Mouse (Mus musculus): ENCODE results near the gene Hist2h2aa2. TPM values are rescaled to one million over a fixed set of nuclear protein-coding genes. Genes with fewer than 3 reads are reported as not detected.
A peak's percentile ranks its signal among the peaks of the same experiment; 100 is the strongest.

Gene Hist2h2aa2
- polyA plus RNA-seq, 1 experiment from 2014 or later = 45.5 TPM

GRCm38 (mm10) chr3:96262979-96263550 is 23.0 kb upstream of the Hist2h2aa2 start, which contains the start of gene Hist2h4:
Gene Hist2h4 (minus strand): TSS chr3:96263311.
- H3K4me2 ChIP-seq (ENCODE audit: low read length) = peak within 1 kb of the TSS; percentile 68
- H3K27ac ChIP-seq (ENCODE audit: low read depth) = peak within 1 kb of the TSS; percentile 96
- ATAC-seq (replicated peaks; ENCODE audit: low FRiP score, low TSS enrichment, low read depth) (peak; percentile 86), DNase-seq (ENCODE audit: low spot score) (peak; percentile 99)
- H3K27me3 ChIP-seq (replicated peaks; ENCODE audit: control insufficient read depth, insufficient read depth, low read length) = no peaks in the 10 kb centered on the region
- peaks cover 28% of the 10 kb centered on the region for H3K4me1 ChIP-seq (replicated peaks; ENCODE audit: control insufficient read depth, insufficient read depth, low read length)
- peak within 1 kb of the TSS; percentile 63 for H3K4me3 ChIP-seq (ENCODE audit: low read depth, low read length)
- 0% methylated on average over 40 of the region's 40 CpGs for WGBS
- H3K36me3 ChIP-seq (ENCODE audit: control insufficient read depth, insufficient read depth, low read length) = no peaks in the 10 kb centered on the region
- H3K9me3 ChIP-seq (ENCODE audit: control insufficient read depth, low read length) = no peaks in the 10 kb centered on the region
- peak within 1 kb of the TSS; percentile 85 for H3K9ac ChIP-seq (ENCODE audit: low read length)

- Histone ChIP-seq H3K9me3 (ENCODE audit: control insufficient read depth, low read length) (no peaks in the 10 kb centered on the region), H3K4me3 (ENCODE audit: low read depth, low read length) (peak overlapping the region; percentile 63), H3K4me2 (ENCODE audit: low read length) (peak overlapping the region; percentile 68), H3K4me1 (replicated peaks; ENCODE audit: control insufficient read depth, insufficient read depth, low read length) (peaks cover 23% of the 10 kb centered on the region), H3K9ac (ENCODE audit: low read length) (peak overlapping the region; percentile 85), H3K36me3 (ENCODE audit: control insufficient read depth, insufficient read depth, low read length) (no peaks in the 10 kb centered on the region), H3K27ac (ENCODE audit: low read depth) (peak overlapping the region; percentile 96), H3K27me3 (replicated peaks; ENCODE audit: control insufficient read depth, insufficient read depth, low read length) (no peaks in the 10 kb centered on the region)
- under 1% methylated on average over 19 of the region's 19 CpGs for whole genome bisulfite sequencing
- ATAC-seq (replicated peaks; ENCODE audit: low FRiP score, low TSS enrichment, low read depth) = peak; percentile 71
- DNase-seq (ENCODE audit: low spot score) = peak; percentile 79
These were observed 22.3 kb upstream of the Hist2h2aa2 start for GRCm38 (mm10) chr3:96262216-96262875.

DNA sequence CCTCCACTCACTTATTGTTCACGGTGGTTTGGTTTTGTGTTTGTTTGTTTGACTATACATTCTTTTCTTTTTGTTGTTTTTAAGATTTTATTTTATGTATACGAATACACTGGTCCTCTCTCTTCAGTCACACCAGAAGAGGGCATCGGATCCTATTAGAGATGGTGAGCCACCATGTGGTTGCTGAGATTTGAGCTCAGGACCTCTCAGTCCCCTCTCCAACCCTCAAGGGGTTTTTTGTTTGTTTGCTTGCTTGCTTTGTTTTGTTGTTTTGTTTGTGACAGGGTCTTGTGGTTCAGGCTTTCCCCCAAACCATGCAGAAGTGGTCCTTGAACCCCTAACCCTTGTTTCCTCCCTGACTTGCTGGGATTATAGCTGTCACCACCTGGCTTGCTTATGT is 21.5 kb upstream of the Hist2h2aa2 start:
- Histone ChIP-seq H3K27me3 (replicated peaks; ENCODE audit: control insufficient read depth, insufficient read depth, low read length) (no peaks in the 10 kb centered on the region), H3K4me3 (ENCODE audit: low read depth, low read length) (no peak overlapping the region), H3K4me1 (replicated peaks; ENCODE audit: control insufficient read depth, insufficient read depth, low read length) (peaks cover 23% of the 10 kb centered on the region), H3K4me2 (ENCODE audit: low read length) (peak overlapping the region; percentile 68), H3K9ac (ENCODE audit: low read length) (peak overlapping the region; percentile 85), H3K36me3 (ENCODE audit: control insufficient read depth, insufficient read depth, low read length) (no peaks in the 10 kb centered on the region), H3K9me3 (ENCODE audit: control insufficient read depth, low read length) (no peaks in the 10 kb centered on the region), H3K27ac (ENCODE audit: low read depth) (peak overlapping the region; percentile 96)
- DNase-seq (ENCODE audit: low spot score) (no peak), ATAC-seq (replicated peaks; ENCODE audit: low FRiP score, low TSS enrichment, low read depth) (no peak)
- WGBS = 70% methylated on average over 3 of the region's 3 CpGs

GRCm38 (mm10) chr3:96260220-96260619 is 20.1 kb upstream of the Hist2h2aa2 start:
- H3K4me3 ChIP-seq (ENCODE audit: low read depth, low read length) = no peak overlapping the region
- no peaks in the 10 kb centered on the region for H3K9me3 ChIP-seq (ENCODE audit: control insufficient read depth, low read length)
- H3K27me3 ChIP-seq (replicated peaks; ENCODE audit: control insufficient read depth, insufficient read depth, low read length) = no peaks in the 10 kb centered on the region
- H3K36me3 ChIP-seq (ENCODE audit: control insufficient read depth, insufficient read depth, low read length) = no peaks in the 10 kb centered on the region
- WGBS = 89% methylated on average over 5 of the region's 5 CpGs
- ATAC-seq (replicated peaks; ENCODE audit: low FRiP score, low TSS enrichment, low read depth) = no peak
- H3K4me1 ChIP-seq (replicated peaks; ENCODE audit: control insufficient read depth, insufficient read depth, low read length) = peaks cover 27% of the 10 kb centered on the region
- H3K27ac ChIP-seq (ENCODE audit: low read depth) = no peak overlapping the region
- H3K4me2 ChIP-seq (ENCODE audit: low read length) = no peak overlapping the region
- no peak for DNase-seq (ENCODE audit: low spot score)
- no peak overlapping the region for H3K9ac ChIP-seq (ENCODE audit: low read length)

- DNase-seq (ENCODE audit: low spot score) (no peak), ATAC-seq (replicated peaks; ENCODE audit: low FRiP score, low TSS enrichment, low read depth) (no peak)
- Histone ChIP-seq H3K27me3 (replicated peaks; ENCODE audit: control insufficient read depth, insufficient read depth, low read length) (no peaks in the 10 kb centered on the region), H3K9ac (ENCODE audit: low read length) (no peak overlapping the region), H3K4me3 (ENCODE audit: low read depth, low read length) (no peak overlapping the region), H3K36me3 (ENCODE audit: control insufficient read depth, insufficient read depth, low read length) (no peaks in the 10 kb centered on the region), H3K4me1 (replicated peaks; ENCODE audit: control insufficient read depth, insufficient read depth, low read length) (peaks cover 14% of the 10 kb centered on the region), H3K9me3 (ENCODE audit: control insufficient read depth, low read length) (no peaks in the 10 kb centered on the region), H3K27ac (ENCODE audit: low read depth) (no peak overlapping the region), H3K4me2 (ENCODE audit: low read length) (no peak overlapping the region)
- WGBS = 70% methylated on average over 3 of the region's 3 CpGs
These were observed 17.1 kb upstream of the Hist2h2aa2 start for GRCm38 (mm10) chr3:96257190-96257589.

DNA sequence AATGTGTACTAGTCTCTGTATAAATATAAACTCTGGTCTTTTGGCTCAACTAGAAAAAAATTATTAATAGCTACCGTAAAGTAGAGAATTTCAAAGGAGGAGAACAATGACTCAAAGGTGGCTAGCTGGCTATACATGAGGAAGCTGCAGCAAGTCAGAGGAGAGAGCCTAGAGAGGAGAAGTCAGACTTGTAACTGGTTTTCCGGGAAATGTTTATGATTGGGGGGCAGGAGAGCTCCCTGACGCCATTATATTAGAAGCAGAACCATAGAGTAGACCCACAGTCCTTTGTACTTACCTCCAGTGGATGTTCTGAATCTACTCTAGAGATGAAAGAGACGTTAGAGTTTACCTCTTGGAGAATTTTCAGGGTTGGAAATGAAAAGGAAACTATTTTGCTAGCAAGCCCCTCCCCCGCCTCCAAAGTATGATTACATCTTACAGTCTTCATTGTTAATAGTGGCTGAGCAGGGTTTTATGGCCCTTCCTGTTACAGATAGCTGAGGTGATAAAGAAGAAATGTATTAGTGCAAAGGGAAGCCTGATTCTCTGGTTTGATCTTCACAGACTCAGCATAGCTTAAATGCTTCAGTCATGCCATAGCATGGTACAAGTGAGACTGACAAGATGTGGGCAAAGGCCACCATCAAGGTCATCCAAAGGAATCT is 16.0 kb upstream of the Hist2h2aa2 start:
- 59% methylated on average over 5 of the region's 5 CpGs for WGBS
- Histone ChIP-seq H3K36me3 (ENCODE audit: control insufficient read depth, insufficient read depth, low read length) (no peaks in the 10 kb centered on the region), H3K4me1 (replicated peaks; ENCODE audit: control insufficient read depth, insufficient read depth, low read length) (0 out of 2 replicates have a peak, but pooled peaks cover 6% of the 10 kb centered on the region), H3K4me3 (ENCODE audit: low read depth, low read length) (no peak overlapping the region), H3K27ac (ENCODE audit: low read depth) (0 out of 2 replicates have a peak overlapping the region, but pooled peaks have one; percentile 6), H3K9ac (ENCODE audit: low read length) (no peak overlapping the region), H3K27me3 (replicated peaks; ENCODE audit: control insufficient read depth, insufficient read depth, low read length) (no peaks in the 10 kb centered on the region), H3K4me2 (ENCODE audit: low read length) (peak overlapping the region; percentile 11; the same call in 1 of the 2 replicates), H3K9me3 (ENCODE audit: control insufficient read depth, low read length) (no peaks in the 10 kb centered on the region)
- no peak for ATAC-seq (replicated peaks; ENCODE audit: low FRiP score, low TSS enrichment, low read depth)
- DNase-seq (ENCODE audit: low spot score) = no peak

- no peaks in the 10 kb centered on the region for H3K9me3 ChIP-seq (ENCODE audit: control insufficient read depth, low read length)
- DNase-seq (ENCODE audit: low spot score) (no peak), ATAC-seq (replicated peaks; ENCODE audit: low FRiP score, low TSS enrichment, low read depth) (no peak)
- no peaks in the 10 kb centered on the region for H3K27me3 ChIP-seq (replicated peaks; ENCODE audit: control insufficient read depth, insufficient read depth, low read length)
- H3K4me3 ChIP-seq (ENCODE audit: low read depth, low read length) = no peak overlapping the region
- H3K36me3 ChIP-seq (ENCODE audit: control insufficient read depth, insufficient read depth, low read length) = no peaks in the 10 kb centered on the region
- WGBS = 47% methylated on average over 10 of the region's 10 CpGs
- no peak overlapping the region for H3K9ac ChIP-seq (ENCODE audit: low read length)
- H3K27ac ChIP-seq (ENCODE audit: low read depth) = no peak overlapping the region
- H3K4me1 ChIP-seq (replicated peaks; ENCODE audit: control insufficient read depth, insufficient read depth, low read length) = 0 out of 2 replicates have a peak, but pooled peaks cover 6% of the 10 kb centered on the region
- no peak overlapping the region for H3K4me2 ChIP-seq (ENCODE audit: low read length)
These were observed 14.7 kb upstream of the Hist2h2aa2 start for GRCm38 (mm10) chr3:96254683-96255355.

GRCm38 (mm10) chr3:96251787-96252186 is 11.7 kb upstream of the Hist2h2aa2 start:
- Histone ChIP-seq H3K9me3 (ENCODE audit: control insufficient read depth, low read length) (no peaks in the 10 kb centered on the region), H3K36me3 (ENCODE audit: control insufficient read depth, insufficient read depth, low read length) (no peaks in the 10 kb centered on the region), H3K27ac (ENCODE audit: low read depth) (no peak overlapping the region), H3K4me2 (ENCODE audit: low read length) (no peak overlapping the region), H3K27me3 (replicated peaks; ENCODE audit: control insufficient read depth, insufficient read depth, low read length) (no peaks in the 10 kb centered on the region), H3K4me3 (ENCODE audit: low read depth, low read length) (no peak overlapping the region), H3K4me1 (replicated peaks; ENCODE audit: control insufficient read depth, insufficient read depth, low read length) (peaks cover 11% of the 10 kb centered on the region; the same call in 1 of the 2 replicates), H3K9ac (ENCODE audit: low read length) (no peak overlapping the region)
- no peak for DNase-seq (ENCODE audit: low spot score)
- WGBS = 81% methylated on average over 3 of the region's 3 CpGs
- ATAC-seq (replicated peaks; ENCODE audit: low FRiP score, low TSS enrichment, low read depth) = no peak
